Mouse (Mus musculus): ENCODE data around the gene Ntrk2.

DNA sequence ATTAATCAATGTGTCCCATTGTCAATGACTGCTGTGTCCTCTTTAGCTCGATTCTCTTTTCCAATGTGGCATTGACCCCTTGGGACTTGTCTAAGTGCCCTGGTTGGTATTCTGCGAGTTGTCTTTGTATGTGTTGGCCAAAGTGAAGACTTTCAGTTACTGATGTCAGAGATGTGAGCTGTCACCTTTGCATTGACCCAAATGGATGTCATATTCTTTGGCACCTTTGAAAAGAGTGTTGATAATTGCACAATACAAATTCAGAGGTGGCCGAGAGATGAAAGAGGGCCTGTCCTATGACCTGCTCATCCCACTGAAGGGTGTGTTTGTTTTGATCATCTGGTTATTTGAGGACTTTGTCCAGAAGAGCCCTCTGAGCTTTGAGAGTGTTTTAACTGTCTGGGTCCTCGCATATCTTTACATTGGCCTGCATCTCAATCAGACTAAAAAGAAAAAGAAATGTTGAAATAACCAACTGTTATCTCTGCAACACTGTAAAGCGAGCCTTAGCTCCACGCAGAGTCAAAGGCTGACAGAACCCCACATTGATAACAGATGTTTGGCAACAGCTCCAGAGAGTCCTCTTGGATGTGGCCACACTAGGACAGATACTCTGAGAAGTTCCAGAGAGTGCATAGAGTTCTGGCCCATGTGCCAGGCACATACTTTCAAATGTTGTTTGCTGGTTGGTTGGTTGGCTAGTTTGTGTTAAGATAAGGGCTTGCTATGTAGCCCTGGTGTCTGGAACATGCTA is 107.9 kb downstream of the Ntrk2 start:
- TF ChIP-seq CTCF (IDR thresholded peaks at IDR 0.05; ENCODE audit: extremely low read depth, insufficient read length, insufficient replicate concordance, low read depth, low read length): no peak
- no peak for TF ChIP-seq POLR2A (IDR thresholded peaks at IDR 0.05; ENCODE audit: low read depth, low read length)
